11 mouse cellular contexts compared by ENCODE assay signal in genomic region chr2:113427886-113428625, GRCm38 (mm10).
DNase-seq lines count a peak whose midpoint lies in the region; ATAC-seq and TF ChIP-seq lines count a peak whose summit lies in the region.
"Had no signal": no experiment of that assay in that cellular context is flagged by ENCODE, and none has a peak within 500 bp of the region (broad histone marks: within the 10 kb centered on the region; RNA-seq: fewer than 3 reads in every experiment).

No protein-coding gene starts in this region.

- H3K27ac ChIP-seq in forebrain, embryonic 15.5 days (replicated peaks) = no peak overlapping the region
- H3K27ac ChIP-seq in lung, embryonic 14.5 days (ENCODE audit: low read depth) = no peak overlapping the region
- H3K27ac ChIP-seq: gastrocnemius, adult 2 months had no signal

- WGBS in forebrain, embryonic 15.5 days = 14% methylated on average over 4 of the region's 4 CpGs
- 7% methylated on average over 4 of the region's 4 CpGs for WGBS in lung, embryonic 14.5 days

- CTCF ChIA-PET in Patski (lab: Charles Lee) = interaction anchor here (0.8 to 5.5 kb wide), 5 partner anchors 34 to 126 kb away, joined by 3 to 55 read pairs (median 4); no protein-coding TSS in a partner anchor

- POLR2A ChIA-PET in Patski (lab: Charles Lee) = interaction anchor here (0.7 kb wide), 1 partner anchor 451 kb away, joined by 6 read pairs; no protein-coding TSS in a partner anchor

- no peak for TF ChIP-seq CTCF in Patski (IDR thresholded peaks at IDR 0.05)
- no peak for TF ChIP-seq CTCF in lung, embryonic 14.5 days (IDR thresholded peaks at IDR 0.05; ENCODE audit: low read depth)

- no peaks in the 10 kb centered on the region for H3K27me3 ChIP-seq in Patski
- no peaks in the 10 kb centered on the region for H3K27me3 ChIP-seq in forebrain, embryonic 15.5 days
- H3K27me3 ChIP-seq in lung, embryonic 14.5 days (ENCODE audit: insufficient read depth, low read length) = no peaks in the 10 kb centered on the region

- H3K36me3 ChIP-seq in forebrain, embryonic 15.5 days = no peaks in the 10 kb centered on the region
- no peaks in the 10 kb centered on the region for H3K36me3 ChIP-seq in lung, embryonic 14.5 days (ENCODE audit: insufficient read depth)

- no peak overlapping the region for H3K4me2 ChIP-seq in forebrain, embryonic 15.5 days (replicated peaks)
- no peak overlapping the region for H3K4me2 ChIP-seq in lung, embryonic 14.5 days

- no peak overlapping the region for H3K4me3 ChIP-seq in forebrain, embryonic 15.5 days
- no peak overlapping the region for H3K4me3 ChIP-seq in lung, embryonic 14.5 days (ENCODE audit: low read depth, low read length)
- H3K4me3 ChIP-seq: gastrocnemius, adult 2 months had no signal

- DNase-seq in Patski (ENCODE audit: low read depth, low spot score) = no peak
- DNase-seq in embryo, embryonic 10.5 days (ENCODE audit: low spot score) = peak; percentile 71
- peak; percentile 71 for DNase-seq in lung, embryonic 14.5 days
- DNase-seq in testis, postnatal 10 days (ENCODE audit: low spot score) = no peak
- no peak for DNase-seq in urinary bladder, postnatal 36 days (ENCODE audit: low spot score in 2 of 2)
- no peak for DNase-seq in adrenal gland, postnatal 4 days (ENCODE audit: low spot score in 2 of 2)
- DNase-seq in cerebellum, postnatal 4 days (ENCODE audit: low spot score in 2 of 2) = no peak
- DNase-seq: cerebellum, adult 9-10 months; gastrocnemius, adult 2 months; heart, postnatal 4 days had no signal

- peaks cover 6% of the 10 kb centered on the region; the same call in 1 of the 2 replicates for H3K4me1 ChIP-seq in forebrain, embryonic 15.5 days
- no peaks in the 10 kb centered on the region for H3K4me1 ChIP-seq in lung, embryonic 14.5 days (ENCODE audit: insufficient read depth)

- H3K9ac ChIP-seq in forebrain, embryonic 15.5 days (replicated peaks) = no peak overlapping the region
- H3K9ac ChIP-seq in lung, embryonic 14.5 days = no peak overlapping the region

- H3K9me3 ChIP-seq in forebrain, embryonic 15.5 days = no peaks in the 10 kb centered on the region
- H3K9me3 ChIP-seq in lung, embryonic 14.5 days (ENCODE audit: low read depth, low read length) = no peaks in the 10 kb centered on the region

- in situ Hi-C loops in Patski (cut with MboI; ENCODE audit: low pct_unique_long_range_greater_than_20kb) = loop anchor here (5.0 to 25.0 kb wide), 4 partner anchors 36 to 916 kb away; no protein-coding TSS in a partner anchor

- ATAC-seq in Patski = peak; percentile 73
- ATAC-seq in forebrain, embryonic 15.5 days (replicated peaks) = peak; percentile 27; the same call in 1 of the 2 replicates
- peak; percentile 79 for ATAC-seq in lung, embryonic 14.5 days (ENCODE audit: insufficient read depth)

Comparison
In these comparisons a context has a peak if more than half of its experiments do, and no peak if none do; other contexts are left out.
1. ATAC-seq: peak in every context shown above with its lines; median percentile 79 in lung, embryonic 14.5 days; 73 in Patski; 27 in forebrain, embryonic 15.5 days.
2. DNase-seq: peak in embryo, embryonic 10.5 days (single experiment) and lung, embryonic 14.5 days (single experiment); none in Patski (single experiment), testis, postnatal 10 days (single experiment), urinary bladder, postnatal 36 days (0 of 2), adrenal gland, postnatal 4 days (0 of 2) and cerebellum, postnatal 4 days (0 of 2).